Comparison of ENCODE assay signal across 14 mouse cellular contexts in genomic region chr2:22805589-22805988, GRCm38 (mm10). TPM values are rescaled to one million over a fixed set of nuclear protein-coding genes. Genes with fewer than 3 reads are reported as not detected.
A peak's percentile ranks its signal among the peaks of the same experiment; 100 is the strongest.
DNase-seq lines count a peak whose midpoint lies in the region; ATAC-seq and TF ChIP-seq lines count a peak whose summit lies in the region.
"Had no signal": no experiment of that assay in that cellular context is flagged by ENCODE, and none has a peak within 500 bp of the region (broad histone marks: within the 10 kb centered on the region; RNA-seq: fewer than 3 reads in every experiment).

No protein-coding gene starts in this region.

- H3K27me3 ChIP-seq in liver, postnatal 0 days (ENCODE audit: insufficient read depth, low read length) = no peaks in the 10 kb centered on the region
- no peaks in the 10 kb centered on the region for H3K27me3 ChIP-seq in liver, embryonic 12.5 days (replicated peaks)
- H3K27me3 ChIP-seq in forebrain, embryonic 12.5 days = no peaks in the 10 kb centered on the region
- H3K27me3 ChIP-seq: heart, embryonic 15.5 days; intestine, embryonic 15.5 days had no signal

- TF ChIP-seq EP300 in liver, postnatal 0 days (IDR thresholded peaks at IDR 0.05; ENCODE audit: low read depth) = no peak

- no peaks in the 10 kb centered on the region for H3K9me3 ChIP-seq in liver, postnatal 0 days (ENCODE audit: low read length)
- no peaks in the 10 kb centered on the region for H3K9me3 ChIP-seq in liver, embryonic 12.5 days (replicated peaks)
- no peaks in the 10 kb centered on the region for H3K9me3 ChIP-seq in forebrain, embryonic 12.5 days
- H3K9me3 ChIP-seq: heart, embryonic 15.5 days; intestine, embryonic 15.5 days had no signal

- TF ChIP-seq CTCF in liver, postnatal 0 days (IDR thresholded peaks at IDR 0.05; ENCODE audit: low read depth) = no peak
- TF ChIP-seq CTCF in bone marrow macrophage, adult 2 months (IDR thresholded peaks at IDR 0.05; ENCODE audit: low read depth, low read length) = no peak

- no peak overlapping the region for H3K9ac ChIP-seq in liver, postnatal 0 days (replicated peaks)
- H3K9ac ChIP-seq in liver, embryonic 12.5 days = no peak overlapping the region
- H3K9ac ChIP-seq in forebrain, embryonic 12.5 days = no peak overlapping the region
- H3K9ac ChIP-seq: heart, embryonic 15.5 days; intestine, embryonic 15.5 days; lung, embryonic 14.5 days had no signal

- H3K36me3 ChIP-seq in liver, postnatal 0 days (replicated peaks; ENCODE audit: insufficient read depth, low read length) = no peaks in the 10 kb centered on the region
- H3K36me3 ChIP-seq in liver, embryonic 12.5 days = 0 out of 2 replicates have a peak, but pooled peaks cover 9% of the 10 kb centered on the region
- H3K36me3 ChIP-seq in forebrain, embryonic 12.5 days (replicated peaks) = no peaks in the 10 kb centered on the region
- H3K36me3 ChIP-seq: heart, embryonic 15.5 days; intestine, embryonic 15.5 days had no signal

- ATAC-seq in liver, postnatal 0 days = no peak
- ATAC-seq in liver, embryonic 12.5 days = no peak
- ATAC-seq in forebrain, embryonic 12.5 days (ENCODE audit: low FRiP score) = no peak
- ATAC-seq: intestine, embryonic 15.5 days; midbrain, embryonic 16.5 days had no signal

- no peak for TF ChIP-seq POLR2A in bone marrow macrophage, adult 2 months (IDR thresholded peaks at IDR 0.05; ENCODE audit: borderline replicate concordance, low read depth, low read length)

- peaks cover 10% of the 10 kb centered on the region for H3K4me1 ChIP-seq in liver, postnatal 0 days (ENCODE audit: insufficient read depth)
- 0 out of 2 replicates have a peak, but pooled peaks cover 5% of the 10 kb centered on the region for H3K4me1 ChIP-seq in liver, embryonic 12.5 days
- H3K4me1 ChIP-seq in bone marrow macrophage, adult 2 months (ENCODE audit: control insufficient read depth, insufficient read depth, low read length) = peaks cover 62% of the 10 kb centered on the region
- H3K4me1 ChIP-seq in forebrain, embryonic 12.5 days = no peaks in the 10 kb centered on the region
- H3K4me1 ChIP-seq: heart, embryonic 15.5 days; intestine, embryonic 15.5 days had no signal

- no peak overlapping the region for H3K4me2 ChIP-seq in liver, postnatal 0 days (ENCODE audit: low read depth, low read length)
- no peak overlapping the region for H3K4me2 ChIP-seq in liver, embryonic 12.5 days
- H3K4me2 ChIP-seq in forebrain, embryonic 12.5 days = no peak overlapping the region
- H3K4me2 ChIP-seq: heart, embryonic 15.5 days; intestine, embryonic 15.5 days; lung, embryonic 14.5 days had no signal

- 50% methylated on average over 2 of the region's 2 CpGs for whole genome bisulfite sequencing in liver, postnatal 0 days (ENCODE audit: insufficient replicate concordance)
- 56% methylated on average over 2 of the region's 2 CpGs for WGBS in liver, embryonic 12.5 days (ENCODE audit: insufficient replicate concordance)
- 82% methylated on average over 2 of the region's 2 CpGs for WGBS in forebrain, embryonic 12.5 days

- H3K27ac ChIP-seq in liver, postnatal 0 days (ENCODE audit: low read depth) = peak overlapping the region; percentile 55
- H3K27ac ChIP-seq in liver, embryonic 12.5 days = no peak overlapping the region
- H3K27ac ChIP-seq in bone marrow macrophage, adult 2 months (ENCODE audit: insufficient read depth, low read depth, low read length) = peak overlapping the region; percentile 97
- H3K27ac ChIP-seq in forebrain, embryonic 12.5 days = no peak overlapping the region
- H3K27ac ChIP-seq: heart, embryonic 15.5 days; intestine, embryonic 15.5 days had no signal

- no peak for DNase-seq in liver, postnatal 0 days
- peak; percentile 67 to 78 for DNase-seq in natural killer cell, adult 2 months (ENCODE audit: low spot score in 2 of 2)
- DNase-seq in thymus, postnatal 36 days = peak; percentile 56 to 67
- no peak for DNase-seq in right cerebral cortex, postnatal 36 days (ENCODE audit: low spot score in 2 of 2)
- no peak for DNase-seq in cerebellum, postnatal 14 days
- DNase-seq: embryo, embryonic 11 days; left cerebral cortex, postnatal 4 days; lung, embryonic 14.5 days had no signal

- no peak overlapping the region for H3K4me3 ChIP-seq in liver, postnatal 0 days (ENCODE audit: low read depth, low read length)
- no peak overlapping the region for H3K4me3 ChIP-seq in liver, embryonic 12.5 days
- no peak overlapping the region for H3K4me3 ChIP-seq in bone marrow macrophage, adult 2 months (ENCODE audit: insufficient read depth, low read length)
- H3K4me3 ChIP-seq in forebrain, embryonic 12.5 days (replicated peaks) = no peak overlapping the region
- H3K4me3 ChIP-seq: heart, embryonic 15.5 days; intestine, embryonic 15.5 days had no signal

RNA-seq across cellular contexts. Expression of gene Apbb1ip, which starts 31.7 kb away (rescaled TPM):
- polyA plus RNA-seq in liver, postnatal 0 days (2015; fragmentation: Nextera tagmentation; extraction: Ambion mirVana) = 7.7 and 11.3 TPM in 2 replicates
- polyA plus RNA-seq in liver, embryonic 12.5 days (2016; fragmentation: Nextera tagmentation; extraction: Ambion mirVana) = 9.0 and 10.1 TPM in 2 replicates
- 171 and 182 TPM in 2 replicates for polyA plus RNA-seq in bone marrow macrophage, adult 2 months (2012; ENCODE audit: insufficient read depth, insufficient read length, missing spikeins)
- 0.76 and 1.00 TPM in 2 replicates for polyA plus RNA-seq in forebrain, embryonic 12.5 days (2016; fragmentation: Nextera tagmentation; extraction: Ambion mirVana)

Comparison
In these comparisons a context has a peak if more than half of its experiments do, and no peak if none do; other contexts are left out.
1. H3K27ac ChIP-seq: peak in liver, postnatal 0 days (single experiment) and bone marrow macrophage, adult 2 months (single experiment); none in liver, embryonic 12.5 days (single experiment) and forebrain, embryonic 12.5 days (single experiment).
2. DNase-seq: peak in natural killer cell, adult 2 months (2 of 2) and thymus, postnatal 36 days (2 of 2); none in liver, postnatal 0 days (single experiment), right cerebral cortex, postnatal 36 days (0 of 2) and cerebellum, postnatal 14 days (0 of 2).
3. RNA of gene Apbb1ip, which starts 31.7 kb away (polyA plus RNA-seq): 171 to 182 TPM in bone marrow macrophage, adult 2 months; 7.7 to 11.3 TPM in liver, postnatal 0 days, 9.0 to 10.1 TPM in liver, embryonic 12.5 days and 0.76 to 1.00 TPM in forebrain, embryonic 12.5 days; every median in the first group is over 10 times any median in the second.